Mouse (Mus musculus) T-helper 2 cell (primary cell): ENCODE measurements around the gene Ssbp4.

Experiments used
- in situ Hi-C: fragments of 300-600 bp; cut with MboI, MseI; formaldehyde crosslinking; loops from one replicate; pipeline ENCODE4 v1.15.1; 2025; ENCODE audit warnings: high pct_unique_total_duplicates

Ssbp4 gene

GRCm38 (mm10) chr8:70607898-70608748 lies 549 bp downstream of the Ssbp4 start:
- in situ Hi-C loops: no loop called here

- in situ Hi-C loops: no loop called here
These were observed 1.1 kb downstream of the Ssbp4 start for GRCm38 (mm10) chr8:70607603-70607897.

GRCm38 (mm10) chr8:70606780-70607602 lies 1.7 kb downstream of the Ssbp4 start:
- in situ Hi-C loops: no loop called here

- in situ Hi-C loops: no loop called here
These were observed 2.5 kb downstream of the Ssbp4 start for GRCm38 (mm10) chr8:70605871-70606779.

- in situ Hi-C loops: no loop called here
These were observed 4.1 kb downstream of the Ssbp4 start for GRCm38 (mm10) chr8:70604558-70604957.

GRCm38 (mm10) chr8:70602139-70602811 lies 6.4 kb downstream of the Ssbp4 start:
- in situ Hi-C loops: no loop called here

- in situ Hi-C loops: no loop called here
These were observed 7.4 kb downstream of the Ssbp4 start for GRCm38 (mm10) chr8:70601271-70601649.

GRCm38 (mm10) chr8:70600473-70601270 lies 8.0 kb downstream of the Ssbp4 start:
- in situ Hi-C loops: no loop called here

GRCm38 (mm10) chr8:70599507-70600290 lies 9.0 kb downstream of the Ssbp4 start:
- in situ Hi-C loops: no loop called here

- in situ Hi-C loops: no loop called here
These were observed 9.9 kb downstream of the Ssbp4 start for GRCm38 (mm10) chr8:70598722-70599121.

- in situ Hi-C loops: no loop called here
These were observed 10.4 kb downstream of the Ssbp4 start for GRCm38 (mm10) chr8:70598283-70598682.

GRCm38 (mm10) chr8:70597417-70598272 lies 11.0 kb downstream of the Ssbp4 start:
- in situ Hi-C loops: no loop called here

- in situ Hi-C loops: no loop called here
These were observed 11.8 kb downstream of the Ssbp4 start for GRCm38 (mm10) chr8:70596775-70597416.

- in situ Hi-C loops: no loop called here
These were observed 12.5 kb downstream of the Ssbp4 start for GRCm38 (mm10) chr8:70596216-70596615.

GRCm38 (mm10) chr8:70595811-70596210 lies 12.9 kb downstream of the Ssbp4 start:
- in situ Hi-C loops: no loop called here

GRCm38 (mm10) chr8:70594621-70595564 lies 13.8 kb downstream of the Ssbp4 start:
- in situ Hi-C loops: no loop called here

- in situ Hi-C loops: no loop called here
These were observed 14.6 kb downstream of the Ssbp4 start, which contains the start of gene Isyna1 for GRCm38 (mm10) chr8:70593961-70594609. Gene Isyna1 (plus strand): TSS chr8:70594373.
